Mouse (Mus musculus): Measurements from ENCODE around the gene Tpgs1. TPM values are rescaled to one million over a fixed set of nuclear protein-coding genes. Genes with fewer than 3 reads are reported as not detected.

The Tpgs1 gene
- 68.3 and 74.9 TPM in 2 replicates for polyA plus RNA-seq (2016; fragmentation: Nextera tagmentation; extraction: Ambion mirVana)

GRCm38 (mm10) chr10:79668771-79669575, at the start of gene Tpgs1:
TSS of gene Tpgs1 (plus strand) at chr10:79669369.
- under 1% methylated on average over 45 of the region's 45 CpGs for WGBS
- H3K4me1 ChIP-seq: peaks cover 36% of the 10 kb centered on the region
- H3K27me3 ChIP-seq (ENCODE audit: low read depth, poor library complexity, severe bottlenecking): 0 out of 2 replicates have a peak, but pooled peaks cover 5% of the 10 kb centered on the region
- H3K27ac ChIP-seq (replicated peaks): peak within 1 kb of the TSS; percentile 98
- peak within 1 kb of the TSS; percentile 96 for H3K4me3 ChIP-seq
- no peaks in the 10 kb centered on the region for H3K9me3 ChIP-seq (replicated peaks)
- peaks cover 26% of the 10 kb centered on the region for H3K36me3 ChIP-seq
- peak; percentile 92 for DNase-seq (ENCODE audit: low spot score)

- no peak for DNase-seq (ENCODE audit: low spot score)
- Histone ChIP-seq H3K4me1 (0 out of 2 replicates have a peak, but pooled peaks cover 17% of the 10 kb centered on the region), H3K27me3 (ENCODE audit: low read depth, poor library complexity, severe bottlenecking) (no peaks in the 10 kb centered on the region), H3K27ac (replicated peaks) (peak overlapping the region; percentile 2; the same call in 1 of the 2 replicates), H3K4me3 (no peak overlapping the region), H3K9me3 (replicated peaks) (no peaks in the 10 kb centered on the region), H3K36me3 (peaks cover 38% of the 10 kb centered on the region)
- 72% methylated on average over 12 of the region's 12 CpGs for WGBS
Measured at GRCm38 (mm10) chr10:79623950-79624349, 45.2 kb upstream of the Tpgs1 start.

GRCm38 (mm10) chr10:79625398-79625797, 43.8 kb upstream of the Tpgs1 start:
- WGBS: 90% methylated on average over 9 of the region's 9 CpGs
- no peak for DNase-seq (ENCODE audit: low spot score)
- Histone ChIP-seq H3K9me3 (replicated peaks) (no peaks in the 10 kb centered on the region), H3K4me3 (no peak overlapping the region), H3K36me3 (peaks cover 29% of the 10 kb centered on the region), H3K4me1 (0 out of 2 replicates have a peak, but pooled peaks cover 12% of the 10 kb centered on the region), H3K27me3 (ENCODE audit: low read depth, poor library complexity, severe bottlenecking) (no peaks in the 10 kb centered on the region), H3K27ac (replicated peaks) (no peak overlapping the region)

- no peaks in the 10 kb centered on the region for H3K27me3 ChIP-seq (ENCODE audit: low read depth, poor library complexity, severe bottlenecking)
- peaks cover 21% of the 10 kb centered on the region for H3K36me3 ChIP-seq
- H3K4me3 ChIP-seq: no peak overlapping the region
- 0 out of 2 replicates have a peak, but pooled peaks cover 8% of the 10 kb centered on the region for H3K4me1 ChIP-seq
- H3K27ac ChIP-seq (replicated peaks): no peak overlapping the region
- WGBS: 92% methylated on average over 10 of the region's 10 CpGs
- H3K9me3 ChIP-seq (replicated peaks): no peaks in the 10 kb centered on the region
- DNase-seq (ENCODE audit: low spot score): no peak
Measured at GRCm38 (mm10) chr10:79626156-79626555, 43.0 kb upstream of the Tpgs1 start.

- H3K4me1 ChIP-seq: peaks cover 5% of the 10 kb centered on the region; the same call in 1 of the 2 replicates
- no peak for DNase-seq (ENCODE audit: low spot score)
- H3K36me3 ChIP-seq: peaks cover 21% of the 10 kb centered on the region
- WGBS: 86% methylated on average over 5 of the region's 5 CpGs
- no peak overlapping the region for H3K4me3 ChIP-seq
- no peak overlapping the region for H3K27ac ChIP-seq (replicated peaks)
- H3K9me3 ChIP-seq (replicated peaks): no peaks in the 10 kb centered on the region
- H3K27me3 ChIP-seq (ENCODE audit: low read depth, poor library complexity, severe bottlenecking): no peaks in the 10 kb centered on the region
Measured at GRCm38 (mm10) chr10:79628377-79628776, 40.8 kb upstream of the Tpgs1 start.

GRCm38 (mm10) chr10:79631432-79631831, 37.7 kb upstream of the Tpgs1 start:
- H3K4me1 ChIP-seq: peaks cover 21% of the 10 kb centered on the region
- peaks cover 9% of the 10 kb centered on the region; the same call in 1 of the 2 replicates for H3K36me3 ChIP-seq
- H3K27ac ChIP-seq (replicated peaks): no peak overlapping the region
- no peak overlapping the region for H3K4me3 ChIP-seq
- no peaks in the 10 kb centered on the region for H3K9me3 ChIP-seq (replicated peaks)
- no peak for DNase-seq (ENCODE audit: low spot score)
- 85% methylated on average over 4 of the region's 4 CpGs for WGBS
- peaks cover 2% of the 10 kb centered on the region; the same call in 1 of the 2 replicates for H3K27me3 ChIP-seq (ENCODE audit: low read depth, poor library complexity, severe bottlenecking)

- peaks cover 36% of the 10 kb centered on the region for H3K4me1 ChIP-seq
Measured at GRCm38 (mm10) chr10:79633006-79633777, 36.0 kb upstream of the Tpgs1 start.

GRCm38 (mm10) chr10:79636287-79636686, 32.9 kb upstream of the Tpgs1 start:
- DNase-seq (ENCODE audit: low spot score): no peak
- H3K9me3 ChIP-seq (replicated peaks): no peaks in the 10 kb centered on the region
- H3K4me1 ChIP-seq: peaks cover 58% of the 10 kb centered on the region
- peaks cover 46% of the 10 kb centered on the region for H3K27me3 ChIP-seq (ENCODE audit: low read depth, poor library complexity, severe bottlenecking)
- peak overlapping the region; percentile 92; the same call in 1 of the 2 replicates for H3K27ac ChIP-seq (replicated peaks)
- WGBS: 85% methylated on average over 8 of the region's 8 CpGs
- no peaks in the 10 kb centered on the region for H3K36me3 ChIP-seq
- H3K4me3 ChIP-seq: peak overlapping the region; percentile 91

More at GRCm38 (mm10) chr10:79633006-79633777, 36.0 kb upstream of the Tpgs1 start:
- no peak for DNase-seq (ENCODE audit: low spot score)
- Histone ChIP-seq H3K27ac (replicated peaks) (no peak overlapping the region), H3K9me3 (replicated peaks) (no peaks in the 10 kb centered on the region), H3K36me3 (peaks cover 4% of the 10 kb centered on the region; the same call in 1 of the 2 replicates), H3K4me3 (no peak overlapping the region), H3K27me3 (ENCODE audit: low read depth, poor library complexity, severe bottlenecking) (peaks cover 19% of the 10 kb centered on the region)
- 88% methylated on average over 17 of the region's 17 CpGs for WGBS

- H3K4me3 ChIP-seq: peak within 1 kb of the TSS; percentile 91
- no peaks in the 10 kb centered on the region for H3K9me3 ChIP-seq (replicated peaks)
- DNase-seq (ENCODE audit: low spot score): peak; percentile 77
- under 1% methylated on average over 116 of the region's 116 CpGs for WGBS
- H3K4me1 ChIP-seq: peaks cover 58% of the 10 kb centered on the region
- peaks cover 46% of the 10 kb centered on the region for H3K27me3 ChIP-seq (ENCODE audit: low read depth, poor library complexity, severe bottlenecking)
- H3K27ac ChIP-seq (replicated peaks): peak within 1 kb of the TSS; percentile 92
- no peaks in the 10 kb centered on the region for H3K36me3 ChIP-seq
Measured at GRCm38 (mm10) chr10:79637128-79638110, 31.8 kb upstream of the Tpgs1 start, which contains the start of gene Shc2. TSS of gene Shc2 (minus strand) at chr10:79637918.

GRCm38 (mm10) chr10:79638486-79639204, 30.5 kb upstream of the Tpgs1 start:
- WGBS: 4% methylated on average over 23 of the region's 23 CpGs
- Histone ChIP-seq H3K9me3 (replicated peaks) (no peaks in the 10 kb centered on the region), H3K4me1 (peaks cover 55% of the 10 kb centered on the region), H3K4me3 (peak overlapping the region; percentile 91), H3K27me3 (ENCODE audit: low read depth, poor library complexity, severe bottlenecking) (peaks cover 46% of the 10 kb centered on the region), H3K27ac (replicated peaks) (peak overlapping the region; percentile 92), H3K36me3 (no peaks in the 10 kb centered on the region)
- peak; percentile 73 for DNase-seq (ENCODE audit: low spot score)

GRCm38 (mm10) chr10:79645711-79646110, 23.5 kb upstream of the Tpgs1 start, which contains the start of gene Odf3l2:
TSS of gene Odf3l2 (minus strand) at chr10:79645738.
- Histone ChIP-seq H3K27me3 (ENCODE audit: low read depth, poor library complexity, severe bottlenecking) (peaks cover 1% of the 10 kb centered on the region), H3K9me3 (replicated peaks) (no peaks in the 10 kb centered on the region), H3K27ac (replicated peaks) (no peak within 1 kb of the TSS; the same call in 1 of the 2 replicates), H3K4me3 (no peak within 1 kb of the TSS), H3K4me1 (no peaks in the 10 kb centered on the region), H3K36me3 (no peaks in the 10 kb centered on the region)
- no peak for DNase-seq (ENCODE audit: low spot score)
- 77% methylated on average over 8 of the region's 8 CpGs for WGBS
